Mouse (Mus musculus) cortical plate, adult 2 months (tissue): ENCODE results near the gene Prkcq.

ENCODE experiments used
- CTCF ChIP-seq: fragments of 200-500 bp; IDR thresholded peaks from 2 replicates; pipeline ENCODE4 v1.5.1; 2011; ENCODE audit warnings: mild to moderate bottlenecking, control low read depth, low read length; ENCODE audit not compliant: insufficient read depth; ENCODE audit errors: extremely low read depth
- POLR2A ChIP-seq: fragments of 200-500 bp; IDR thresholded peaks from 2 replicates; pipeline ENCODE4 v1.6.1; 2011; ENCODE audit warnings: mild to moderate bottlenecking, low read length, control low read depth; ENCODE audit not compliant: insufficient read depth; ENCODE audit errors: extremely low read depth

DNA sequence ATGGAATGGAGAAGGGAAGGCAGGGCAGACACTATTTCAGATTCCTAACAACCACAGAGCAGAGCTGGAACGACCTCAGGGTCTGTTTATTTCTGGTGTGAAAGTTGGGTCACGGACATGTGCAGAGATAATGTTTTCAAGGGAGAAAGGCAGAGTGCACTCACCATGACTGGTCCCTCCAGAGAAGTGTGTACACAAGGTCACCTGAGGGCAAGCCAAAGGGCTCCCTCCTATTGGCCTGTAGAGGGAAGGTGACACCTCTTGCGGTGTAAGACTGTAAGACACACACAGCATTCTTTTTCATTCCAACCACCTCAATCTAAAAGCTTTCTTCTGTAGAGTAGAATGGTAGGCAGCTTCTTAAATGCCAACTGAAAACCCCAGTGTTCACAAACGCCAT lies 9.6 kb downstream of the Prkcq start:
- TF ChIP-seq CTCF (no peak), POLR2A (no peak)
